Comparison of ENCODE assay signal across 7 mouse cellular contexts in genomic region chr5:144884629-144885217, GRCm38 (mm10).
DNase-seq lines count a peak whose midpoint lies in the region; ATAC-seq and TF ChIP-seq lines count a peak whose summit lies in the region.

No protein-coding gene starts in this region.

- H3K27me3 ChIP-seq in kidney, adult 2 months (replicated peaks; ENCODE audit: control insufficient read depth, insufficient read depth, low read length) = no peaks in the 10 kb centered on the region
- no peaks in the 10 kb centered on the region for H3K27me3 ChIP-seq in kidney, embryonic 16.5 days (ENCODE audit: insufficient read depth, low read length)

- no peak overlapping the region for H3K27ac ChIP-seq in kidney, adult 2 months (ENCODE audit: insufficient read depth, low read depth, low read length)
- no peak overlapping the region for H3K27ac ChIP-seq in kidney, embryonic 16.5 days (ENCODE audit: low read length)

- no peak overlapping the region for H3K4me2 ChIP-seq in kidney, embryonic 16.5 days (replicated peaks; ENCODE audit: low read depth, low read length)

- no peak for ATAC-seq in kidney, embryonic 16.5 days (ENCODE audit: low FRiP score, low TSS enrichment)

- H3K36me3 ChIP-seq in kidney, adult 2 months (ENCODE audit: control insufficient read depth, insufficient read depth, low read length) = no peaks in the 10 kb centered on the region; the same call in 1 of the 2 replicates
- peaks cover 74% of the 10 kb centered on the region for H3K36me3 ChIP-seq in kidney, embryonic 16.5 days (ENCODE audit: insufficient read depth, low read length)

- TF ChIP-seq CTCF in kidney, adult 2 months (conservative IDR thresholded peaks at IDR 0.05; ENCODE audit: insufficient read depth, insufficient read length, low read depth, low read length) = peak; percentile 51

- no peaks in the 10 kb centered on the region for H3K4me1 ChIP-seq in kidney, adult 2 months (ENCODE audit: control insufficient read depth, insufficient read depth, low read length)
- no peaks in the 10 kb centered on the region for H3K4me1 ChIP-seq in kidney, embryonic 16.5 days (ENCODE audit: insufficient read depth, low read length)

- WGBS in kidney, adult 2 months = 73% methylated on average over 13 of the region's 13 CpGs
- whole genome bisulfite sequencing in kidney, embryonic 16.5 days = 82% methylated on average over 13 of the region's 13 CpGs

- peak; percentile 40 for DNase-seq in kidney, adult 2 months
- DNase-seq in adipocyte (ENCODE audit: low spot score) = peak; percentile 18
- peak; percentile 70 for DNase-seq in kidney, postnatal 10 days
- peak; percentile 16 for DNase-seq in naive thymus-derived CD4-positive, alpha-beta T cell, adult 2 months (ENCODE audit: low read depth)
- no peak for DNase-seq in B cell, adult 2 months
- no peak for DNase-seq in urinary bladder, adult 2 months (ENCODE audit: low spot score)

- H3K9me3 ChIP-seq in kidney, embryonic 16.5 days (ENCODE audit: low read length) = no peaks in the 10 kb centered on the region

- no peak for TF ChIP-seq POLR2A in kidney, adult 2 months (IDR thresholded peaks at IDR 0.05; ENCODE audit: low read depth, low read length)

- no peak overlapping the region for H3K4me3 ChIP-seq in kidney, adult 2 months (ENCODE audit: insufficient read depth, low read depth, low read length)
- no peak overlapping the region for H3K4me3 ChIP-seq in kidney, embryonic 16.5 days (ENCODE audit: low read length)

- no peak overlapping the region for H3K9ac ChIP-seq in kidney, embryonic 16.5 days (replicated peaks; ENCODE audit: low read length)

Comparison
In these comparisons a context has a peak if more than half of its experiments do, and no peak if none do; other contexts are left out.
1. DNase-seq: peak in kidney, adult 2 months (single experiment), adipocyte (single experiment), kidney, postnatal 10 days (single experiment) and naive thymus-derived CD4-positive, alpha-beta T cell, adult 2 months (single experiment); none in B cell, adult 2 months (0 of 2) and urinary bladder, adult 2 months (single experiment).